Mouse (Mus musculus) liver, embryonic 14.5 days (tissue): Measurements from ENCODE around the gene Sla2.
"Not testable (repeated sequence)": the region's sequence is repeated elsewhere in the genome, so short reads cannot be mapped to it uniquely, and the experiment has no call there.

ENCODE experiments used
- CTCF ChIP-seq: IDR thresholded peaks from 2 replicates; pipeline ENCODE4 v1.5.1; 2016; ENCODE audit warnings: antibody characterized with exemption, low read depth, control low read depth
- EP300 ChIP-seq: IDR thresholded peaks from 2 replicates; pipeline ENCODE4 v1.6.1; 2016; ENCODE audit warnings: antibody characterized with exemption, low read depth

- not testable (repeated sequence) for TF ChIP-seq EP300
- TF ChIP-seq CTCF: peak; percentile 49
Measured at GRCm38 (mm10) chr2:156853999-156854771, 32.8 kb downstream of the Sla2 start.
